Mouse (Mus musculus) Patski (cell line): ENCODE results near the gene Otoa. TPM values are rescaled to one million over a fixed set of nuclear protein-coding genes. Genes with fewer than 3 reads are reported as not detected.

Experiments
- ATAC-seq: fragments of 100-300 bp; one replicate; pipeline ENCODE4 v1.8.0; 2021
- CTCF ChIA-PET: fragments of 350-600 bp; sonication (Branson Sonifier 250); formaldehyde crosslinking; loops from one replicate; lab custom pipeline; 2022; ENCODE audit warnings: inconsistent platforms; lab: Charles Lee
- POLR2A ChIA-PET: fragments of 350-600 bp; sonication (Branson Sonifier 250); formaldehyde crosslinking; loops from one replicate; lab custom pipeline; 2022; ENCODE audit warnings: antibody characterized with exemption, inconsistent platforms; lab: Charles Lee
- DNase-seq: peaks from one replicate; pipeline ENCODE4 v3.0.0-alpha.2; 2011; ENCODE audit warnings: low read depth, low spot score
- H3K27me3 ChIP-seq: fragments of 371-371 bp; one replicate; pipeline ENCODE4 v1.5.1; 2021
- CTCF ChIP-seq: fragments of 100-300 bp; IDR thresholded peaks from one replicate; pipeline ENCODE4 v1.5.1; 2021
- in situ Hi-C: fragments of 300-500 bp; cut with MboI; formaldehyde crosslinking; loops from 3 replicates; pipeline ENCODE4 v1.11.1; 2018; ENCODE audit warnings: low pct_unique_long_range_greater_than_20kb, mixed read lengths
- polyA plus RNA-seq: library from polyadenylated mRNA; unstranded; gene quantifications from one replicate; pipeline ENCODE4 v1.2.3, GENCODE M21; 2021

Gene Otoa
- polyA plus RNA-seq, 1 experiment from 2014 or later = 0.09 TPM

- H3K27me3 ChIP-seq = no peaks in the 10 kb centered on the region
- DNase-seq = no peak
- ChIA-PET POLR2A (no interaction called here), CTCF (no interaction called here)
- in situ Hi-C loops = no loop called here
- no peak for TF ChIP-seq CTCF
- ATAC-seq = no peak
These were observed 17.4 kb downstream of the Otoa start for GRCm38 (mm10) chr7:121098614-121099389.

- in situ Hi-C loops = no loop called here
- POLR2A ChIA-PET = no interaction called here
- no peak for DNase-seq
These were observed 26.4 kb downstream of the Otoa start for GRCm38 (mm10) chr7:121107851-121108250.

GRCm38 (mm10) chr7:121111321-121111720 is 29.9 kb downstream of the Otoa start:
- no peak for TF ChIP-seq CTCF
- ChIA-PET CTCF (interaction anchor here (0.7 to 1.0 kb wide), 3 partner anchors 8 to 24 kb away, joined by 3 to 5 read pairs (median 3); no protein-coding TSS in a partner anchor), POLR2A (no interaction called here)
- no peaks in the 10 kb centered on the region for H3K27me3 ChIP-seq
- in situ Hi-C loops = no loop called here
- DNase-seq (no peak), ATAC-seq (no peak)

More at GRCm38 (mm10) chr7:121107851-121108250, 26.4 kb downstream of the Otoa start:
- no peaks in the 10 kb centered on the region for H3K27me3 ChIP-seq
- CTCF ChIA-PET = no interaction called here
- no peak for TF ChIP-seq CTCF
- no peak for ATAC-seq

DNA sequence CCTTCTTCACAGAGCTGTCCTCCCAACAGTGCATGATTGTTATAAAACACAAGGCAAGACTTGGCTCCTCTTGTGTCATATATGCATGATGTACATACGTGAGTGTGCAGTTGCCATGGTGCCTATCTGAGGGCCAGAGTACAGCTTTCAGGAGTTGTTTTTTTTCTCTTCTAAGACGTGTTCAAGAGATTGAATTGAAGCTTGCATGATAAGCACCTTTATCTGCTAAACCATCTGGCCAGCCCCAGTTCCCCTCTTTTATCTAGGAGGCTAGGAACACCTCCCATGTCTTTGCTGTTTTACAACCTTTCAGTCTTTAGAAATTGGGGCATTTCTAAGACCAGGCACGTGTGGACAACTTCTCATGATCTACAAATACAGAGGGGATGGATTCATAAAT is 30.3 kb downstream of the Otoa start:
- DNase-seq (no peak), ATAC-seq (no peak)
- in situ Hi-C loops = no loop called here
- POLR2A ChIA-PET = no interaction called here
- CTCF ChIA-PET = interaction anchor here (0.8 to 1.0 kb wide), 2 partner anchors 8 to 9 kb away, joined by 3 to 5 read pairs; no protein-coding TSS in a partner anchor
- no peak for TF ChIP-seq CTCF
- H3K27me3 ChIP-seq = no peaks in the 10 kb centered on the region

DNA sequence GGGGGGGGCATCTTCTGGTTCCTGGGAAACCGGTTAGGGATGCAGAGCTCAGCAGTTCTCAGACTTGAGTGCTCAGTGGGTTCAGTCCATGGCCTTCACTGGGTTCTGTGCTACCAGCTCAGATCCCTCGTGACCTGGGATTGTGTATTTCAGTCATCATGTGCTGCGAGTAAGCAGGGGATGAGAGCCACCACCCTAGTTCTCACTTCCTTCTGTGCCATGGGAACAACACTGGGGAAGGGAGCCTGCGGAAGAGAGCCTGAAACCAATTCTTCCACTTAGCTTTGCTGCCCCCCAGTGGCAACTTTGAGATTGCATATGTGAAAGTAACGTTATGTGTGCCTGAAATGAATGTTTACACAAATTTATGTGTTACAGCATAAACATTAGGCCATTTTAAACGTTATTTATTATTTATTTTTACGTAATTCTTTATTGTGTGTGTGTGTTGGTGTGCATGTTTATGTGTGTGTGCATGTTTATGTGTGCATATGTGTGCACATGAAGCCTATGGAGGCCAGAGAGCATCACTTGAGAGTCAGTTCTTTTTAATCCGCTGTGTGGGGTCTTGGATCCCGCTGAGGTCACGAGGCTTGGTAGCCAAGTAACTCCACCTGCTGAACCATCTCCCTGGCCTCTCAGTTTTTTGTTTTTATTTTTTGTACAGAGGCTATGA is 38.8 kb downstream of the Otoa start:
- ATAC-seq (peak; percentile 55), DNase-seq (peak; percentile 28)
- in situ Hi-C loops = loop anchor here (10.0 kb wide), 1 partner anchor 285 kb away; no protein-coding TSS in a partner anchor
- ChIA-PET POLR2A (no interaction called here), CTCF (interaction anchor here (0.7 to 1.8 kb wide), 12 partner anchors 9 to 203 kb away, joined by 3 to 7 read pairs (median 4); partner anchors contain the start of genes Igsf6 and Polr3e)
- peak; percentile 84 for TF ChIP-seq CTCF
- no peaks in the 10 kb centered on the region for H3K27me3 ChIP-seq

GRCm38 (mm10) chr7:121130837-121131236 is 49.4 kb downstream of the Otoa start:
- no peak for DNase-seq
- no peaks in the 10 kb centered on the region for H3K27me3 ChIP-seq
- no peak for ATAC-seq
- POLR2A ChIA-PET = no interaction called here
- in situ Hi-C loops = no loop called here
- TF ChIP-seq CTCF = no peak
- CTCF ChIA-PET = no interaction called here

DNA sequence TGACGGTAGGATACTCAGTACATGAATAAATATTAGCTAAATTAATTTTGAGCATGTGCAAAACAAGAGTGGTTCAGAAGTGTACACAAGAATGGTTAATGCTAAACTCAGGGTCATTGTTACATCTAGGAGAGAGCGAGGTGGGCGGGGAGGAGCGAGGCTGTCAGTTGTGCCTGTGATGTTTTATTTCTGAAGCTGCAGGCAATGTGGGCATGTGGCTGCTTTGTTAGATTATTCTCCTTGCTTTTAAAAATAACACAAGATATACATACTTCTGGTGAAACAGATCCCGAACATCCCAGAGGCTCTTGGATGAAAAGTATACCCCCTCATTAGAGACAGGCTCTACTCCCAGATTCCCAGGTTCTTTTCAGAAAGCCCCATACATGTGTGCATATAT is 59.8 kb downstream of the Otoa start:
- TF ChIP-seq CTCF = no peak
- ATAC-seq (no peak), DNase-seq (no peak)
- ChIA-PET POLR2A (no interaction called here), CTCF (no interaction called here)
- no peaks in the 10 kb centered on the region for H3K27me3 ChIP-seq
- in situ Hi-C loops = no loop called here

- no peaks in the 10 kb centered on the region for H3K27me3 ChIP-seq
- DNase-seq (no peak), ATAC-seq (no peak)
- POLR2A ChIA-PET = no interaction called here
- TF ChIP-seq CTCF = no peak
- in situ Hi-C loops = no loop called here
- CTCF ChIA-PET = interaction anchor here (1.2 to 1.4 kb wide), 2 partner anchors 9 to 14 kb away, joined by 3 read pairs; no protein-coding TSS in a partner anchor
These were observed 69.2 kb downstream of the Otoa start for GRCm38 (mm10) chr7:121150662-121151061.

DNA sequence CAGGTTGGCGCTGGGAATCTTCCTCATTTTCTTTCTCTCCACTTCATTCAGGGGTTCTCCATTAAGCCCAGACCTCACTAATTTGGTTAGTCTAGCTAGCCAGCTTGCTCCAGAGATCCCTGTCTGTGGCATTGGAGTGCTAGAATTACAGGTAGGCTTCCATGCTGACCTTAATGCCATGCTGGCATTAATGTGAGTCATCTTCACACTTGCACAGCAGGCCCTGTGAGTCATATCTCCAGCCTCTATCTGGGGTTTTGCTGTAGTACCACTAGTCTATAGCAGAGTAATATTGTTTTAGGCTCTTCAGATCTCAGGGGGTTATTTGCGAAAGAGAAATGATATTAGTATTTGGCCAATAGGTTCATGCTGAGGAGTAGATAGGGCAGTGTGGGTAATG is 70.7 kb downstream of the Otoa start:
- no peak for TF ChIP-seq CTCF
- ChIA-PET POLR2A (no interaction called here), CTCF (no interaction called here)
- DNase-seq (no peak), ATAC-seq (no peak)
- H3K27me3 ChIP-seq = no peaks in the 10 kb centered on the region
- in situ Hi-C loops = no loop called here

GRCm38 (mm10) chr7:121165616-121166015 is 84.2 kb downstream of the Otoa start:
- ATAC-seq (no peak), DNase-seq (no peak)
- in situ Hi-C loops = no loop called here
- CTCF ChIA-PET = no interaction called here
- TF ChIP-seq CTCF = no peak
- POLR2A ChIA-PET = no interaction called here
- peaks cover 4% of the 10 kb centered on the region for H3K27me3 ChIP-seq

GRCm38 (mm10) chr7:121171888-121172287 is 90.4 kb downstream of the Otoa start:
- in situ Hi-C loops = no loop called here
- DNase-seq = no peak
- ATAC-seq = no peak
- peaks cover 30% of the 10 kb centered on the region for H3K27me3 ChIP-seq
- POLR2A ChIA-PET = no interaction called here
- CTCF ChIA-PET = interaction anchor here (2.3 kb wide), 1 partner anchor 11 kb away, joined by 9 read pairs; no protein-coding TSS in a partner anchor
- no peak for TF ChIP-seq CTCF
